Mouse (Mus musculus) CD4-positive naive resting alpha-beta T cell, adult 57 days (primary cell): ENCODE data around the gene Cadps. TPM values are rescaled to one million over a fixed set of nuclear protein-coding genes. Genes with fewer than 3 reads are reported as not detected.

Source experiments
- total RNA-seq: library from RNA; stranded (reverse); gene quantifications from one replicate; pipeline ENCODE4 v1.2.4, GENCODE M21; 2023

Cadps gene
- total RNA-seq, result not detected

GRCm38 (mm10) chr14:12822491-12823219, at the start of gene Cadps:
Cadps (minus strand) TSS chr14:12823079.

GRCm38 (mm10) chr14:12348089-12348488, 474.8 kb downstream of the Cadps start, which contains the start of gene Fezf2:
Fezf2 (minus strand) TSS chr14:12348189.

